Mouse (Mus musculus) lung, postnatal 0 days (tissue): ENCODE data around the gene Tnfrsf19.

Experiments used
- CTCF ChIP-seq: IDR thresholded peaks from 2 replicates; pipeline ENCODE4 v1.5.1; 2016; ENCODE audit warnings: antibody characterized with exemption, mild to moderate bottlenecking
- EP300 ChIP-seq: IDR thresholded peaks from 2 replicates; pipeline ENCODE4 v1.6.1; 2016; ENCODE audit warnings: antibody characterized with exemption, mild to moderate bottlenecking, control low read depth

GRCm38 (mm10) chr14:61042291-61042690 is 4.0 kb downstream of the Tnfrsf19 start:
- TF ChIP-seq CTCF (no peak), EP300 (no peak)
